Mouse (Mus musculus) heart, embryonic 16.5 days (tissue): ENCODE measurements at regions not wholly inside any gene's neighbourhood (a gene's known extent, or its start where the extent isn't known, plus 50 kb on each side); places are given as distances from the start of the nearest gene placed in this dataset.

Experiments
- ATAC-seq: fragments of 200-750 bp; cut with Nextera tagmentation; replicated peaks from 2 replicates; pipeline ENCODE4 v1.8.0; 2017; ENCODE audit warnings: moderate number of reproducible peaks; ENCODE audit not compliant: insufficient read depth, low FRiP score; ENCODE audit errors: extremely low read depth
- H3K27ac ChIP-seq: fragments of 300-500 bp; sonication (generic); 2 replicates; pipeline ENCODE4 v1.5.1; 2014; ENCODE audit warnings: mild to moderate bottlenecking, low read length, control low read depth, moderate library complexity
- H3K27me3 ChIP-seq: fragments of 300-500 bp; sonication (generic); 2 replicates; pipeline ENCODE4 v1.6.1; 2014; ENCODE audit warnings: low read length, mixed read lengths; ENCODE audit not compliant: control insufficient read depth, insufficient read depth
- H3K36me3 ChIP-seq: fragments of 300-500 bp; sonication (generic); 2 replicates; pipeline ENCODE4 v1.6.1; 2014; ENCODE audit not compliant: control insufficient read depth, insufficient read depth
- H3K4me1 ChIP-seq: fragments of 300-500 bp; sonication (generic); 2 replicates; pipeline ENCODE4 v1.6.1; 2014; ENCODE audit warnings: low read length, mixed read lengths; ENCODE audit not compliant: control insufficient read depth, insufficient read depth
- H3K4me2 ChIP-seq: fragments of 300-500 bp; sonication (generic); 2 replicates; pipeline ENCODE4 v1.6.1; 2014; ENCODE audit warnings: low read depth, mild to moderate bottlenecking, control low read depth, low read length
- H3K4me3 ChIP-seq: fragments of 300-500 bp; sonication (generic); 2 replicates; pipeline ENCODE4 v1.5.1; 2014; ENCODE audit warnings: mild to moderate bottlenecking, control low read depth, low read length
- H3K9ac ChIP-seq: fragments of 300-500 bp; sonication (generic); 2 replicates; pipeline ENCODE4 v1.6.1; 2014; ENCODE audit warnings: low read length, control low read depth
- H3K9me3 ChIP-seq: fragments of 300-500 bp; sonication (generic); replicated peaks from 2 replicates; pipeline ENCODE4 v1.6.1; 2016; ENCODE audit warnings: low read length; ENCODE audit not compliant: control insufficient read depth
- WGBS: fragments of 180-500 bp; shearing (Covaris S2); extraction: QIAGEN DNeasy Blood & Tissue Kit; methylation state at CpG from one replicate; pipeline ENCODE4 v1.1.7; 2014; 5-methylcytosine and 5-hydroxymethylcytosine counted together

DNA sequence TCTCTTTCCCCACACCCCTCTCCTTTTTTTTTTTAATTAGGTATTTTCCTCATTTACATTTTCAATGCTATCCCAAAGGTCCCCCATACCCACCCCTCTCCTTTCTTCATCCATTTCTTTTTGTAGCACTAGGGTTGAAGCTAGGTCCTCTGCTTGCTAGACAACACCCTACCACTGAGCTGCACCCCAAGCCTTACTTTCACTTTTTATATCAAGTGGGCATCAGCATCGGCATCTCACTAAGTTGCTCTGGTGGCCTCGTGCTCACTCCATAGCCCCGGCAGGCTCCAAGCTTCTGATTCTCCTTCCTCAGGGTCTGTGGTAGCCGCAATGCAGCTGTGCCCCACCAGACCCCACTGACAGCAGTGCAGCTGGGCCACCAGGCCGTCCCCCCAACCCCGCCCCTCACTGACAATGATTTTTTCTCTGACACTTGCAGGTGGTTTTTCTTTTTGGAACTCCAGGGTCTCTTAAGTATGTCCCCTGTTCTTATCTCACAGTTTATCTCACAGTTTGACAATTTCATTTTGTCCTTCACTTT, 77.5 kb downstream of the Nufip1 start:
- Histone ChIP-seq H3K9me3 (no peaks in the 10 kb centered on the region), H3K27me3 (no peaks in the 10 kb centered on the region), H3K36me3 (no peaks in the 10 kb centered on the region), H3K9ac (no peak overlapping the region), H3K4me3 (no peak overlapping the region), H3K27ac (no peak overlapping the region), H3K4me2 (no peak overlapping the region), H3K4me1 (peaks cover 5% of the 10 kb centered on the region; the same call in 1 of the 2 replicates)
- peak; percentile 45; the same call in 1 of the 2 replicates for ATAC-seq
- WGBS, result 81% methylated on average over 6 of the region's 6 CpGs

DNA sequence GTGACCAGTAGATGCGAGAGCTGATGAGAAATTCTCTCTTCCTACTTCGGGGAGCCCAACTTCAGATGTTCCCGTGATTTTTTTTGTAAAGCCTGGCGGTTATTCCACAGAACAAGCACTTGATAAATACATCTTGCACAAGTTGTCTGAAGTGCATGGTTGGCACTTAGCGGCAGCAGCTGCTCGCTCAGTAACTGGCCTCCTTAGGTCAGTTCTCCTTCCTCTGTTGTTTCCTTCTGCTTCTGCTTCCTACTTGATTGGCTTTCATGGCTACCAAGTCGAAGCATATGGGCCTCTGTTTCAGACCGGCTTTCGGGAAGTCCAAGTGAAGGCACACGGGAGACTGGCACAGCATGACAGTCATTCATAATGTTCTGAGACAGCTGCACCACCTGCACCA, 84.6 kb downstream of the Nufip1 start:
- Histone ChIP-seq H3K4me1 (no peaks in the 10 kb centered on the region), H3K27me3 (no peaks in the 10 kb centered on the region), H3K4me2 (no peak overlapping the region), H3K36me3 (no peaks in the 10 kb centered on the region), H3K9ac (no peak overlapping the region), H3K9me3 (no peaks in the 10 kb centered on the region), H3K27ac (no peak overlapping the region), H3K4me3 (no peak overlapping the region)
- no peak for ATAC-seq
- WGBS, result 73% methylated on average over 10 of the region's 10 CpGs

DNA sequence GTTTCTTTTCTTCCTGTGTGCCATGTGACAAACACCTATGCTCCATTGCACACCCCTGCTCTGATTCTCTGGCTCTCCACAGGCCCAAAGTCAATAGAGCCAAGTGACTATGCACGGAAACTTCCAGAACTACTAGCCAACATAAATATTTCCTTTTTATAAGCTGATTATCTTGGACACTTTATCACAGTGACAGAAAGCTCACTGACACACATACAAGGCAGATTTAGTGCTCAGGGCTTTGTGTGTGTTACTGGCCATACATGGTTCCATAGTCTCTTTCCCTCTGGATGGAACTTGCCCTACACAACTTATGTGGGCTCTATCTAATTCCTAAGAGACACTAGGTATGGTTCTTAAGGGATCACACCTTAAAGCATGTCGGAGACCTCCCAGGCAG, 86.7 kb downstream of the Nufip1 start:
- no peak overlapping the region for H3K9ac ChIP-seq
- WGBS, result 47% methylated on average over 2 of the region's 2 CpGs
- H3K4me1 ChIP-seq, result no peaks in the 10 kb centered on the region
- ATAC-seq, result no peak
- H3K4me2 ChIP-seq, result no peak overlapping the region
- H3K4me3 ChIP-seq, result no peak overlapping the region
- H3K9me3 ChIP-seq, result no peaks in the 10 kb centered on the region
- H3K36me3 ChIP-seq, result no peaks in the 10 kb centered on the region
- H3K27ac ChIP-seq, result no peak overlapping the region
- no peaks in the 10 kb centered on the region for H3K27me3 ChIP-seq

DNA sequence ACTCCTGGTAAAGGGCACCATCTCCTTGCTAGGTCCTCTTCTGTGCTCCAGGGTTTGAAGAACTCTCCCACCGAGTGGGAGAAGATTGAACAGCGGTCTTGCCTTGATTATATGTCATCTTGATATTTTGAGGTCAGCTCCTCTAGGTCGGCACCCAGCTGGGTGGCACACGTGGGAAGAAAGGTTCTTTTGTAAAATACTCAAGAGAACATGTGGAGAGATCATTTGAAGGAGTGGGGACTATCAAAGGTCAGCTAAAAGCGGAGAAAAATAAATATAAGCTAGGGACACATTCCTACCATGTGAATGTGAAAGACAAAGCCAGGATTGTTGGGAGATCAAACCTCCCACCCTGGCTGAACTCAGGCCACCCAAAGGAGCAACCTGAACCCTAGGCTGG, 87.7 kb downstream of the Nufip1 start:
- no peak for ATAC-seq
- no peaks in the 10 kb centered on the region for H3K36me3 ChIP-seq
- no peak overlapping the region for H3K4me2 ChIP-seq
- no peaks in the 10 kb centered on the region for H3K9me3 ChIP-seq
- no peaks in the 10 kb centered on the region for H3K4me1 ChIP-seq
- H3K27ac ChIP-seq, result no peak overlapping the region
- H3K27me3 ChIP-seq, result no peaks in the 10 kb centered on the region
- H3K4me3 ChIP-seq, result no peak overlapping the region
- 64% methylated on average over 5 of the region's 5 CpGs for WGBS
- H3K9ac ChIP-seq, result no peak overlapping the region

DNA sequence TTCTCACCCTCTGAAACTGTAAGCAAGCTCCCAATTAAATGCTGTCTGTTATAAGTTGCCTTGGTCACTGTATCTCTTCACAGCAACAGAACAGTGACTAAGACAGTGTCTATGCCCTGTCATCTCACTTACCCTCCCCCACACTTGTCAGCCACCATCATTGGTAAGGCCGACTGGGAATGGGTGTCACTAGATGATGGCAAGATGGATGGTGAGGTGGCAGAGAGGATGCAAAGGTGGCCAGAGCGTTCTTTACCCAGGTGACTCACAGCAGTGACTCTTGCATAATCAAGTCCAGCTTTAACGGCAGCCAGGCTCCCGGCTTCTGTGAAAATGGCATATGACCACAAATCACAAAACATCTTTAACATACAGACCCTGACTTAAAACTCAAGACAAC, 91.9 kb downstream of the Nufip1 start:
- no peak overlapping the region for H3K27ac ChIP-seq
- H3K9me3 ChIP-seq, result no peaks in the 10 kb centered on the region
- H3K4me3 ChIP-seq, result no peak overlapping the region
- H3K4me2 ChIP-seq, result no peak overlapping the region
- H3K4me1 ChIP-seq, result no peaks in the 10 kb centered on the region
- ATAC-seq, result no peak
- WGBS, result 84% methylated on average over 4 of the region's 4 CpGs
- no peak overlapping the region for H3K9ac ChIP-seq
- H3K27me3 ChIP-seq, result no peaks in the 10 kb centered on the region
- H3K36me3 ChIP-seq, result no peaks in the 10 kb centered on the region

DNA sequence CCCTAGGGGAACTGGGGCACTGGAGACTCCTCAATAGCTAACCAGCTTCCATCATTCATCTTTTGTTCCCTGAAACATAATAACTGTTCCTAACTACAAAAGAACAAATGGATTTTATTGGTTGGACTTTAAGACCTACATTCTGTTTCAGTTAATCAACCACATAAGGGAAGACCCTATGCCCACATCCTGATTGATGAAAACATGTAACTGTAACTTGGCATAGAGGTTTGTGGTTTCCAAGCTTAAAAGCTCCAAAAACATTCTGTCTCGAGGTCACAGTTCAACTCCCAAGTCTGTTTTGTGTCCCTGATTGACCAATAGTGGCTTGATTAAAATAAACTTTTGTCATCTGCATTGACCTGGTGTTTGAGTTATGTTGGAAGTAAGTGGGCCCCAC, 92.4 kb downstream of the Nufip1 start:
- Histone ChIP-seq H3K4me2 (no peak overlapping the region), H3K4me1 (no peaks in the 10 kb centered on the region), H3K27ac (no peak overlapping the region), H3K36me3 (no peaks in the 10 kb centered on the region), H3K4me3 (no peak overlapping the region), H3K9me3 (no peaks in the 10 kb centered on the region), H3K9ac (no peak overlapping the region), H3K27me3 (no peaks in the 10 kb centered on the region)
- no peak for ATAC-seq
- 45% methylated on average over 1 of the region's 1 CpGs for WGBS

DNA sequence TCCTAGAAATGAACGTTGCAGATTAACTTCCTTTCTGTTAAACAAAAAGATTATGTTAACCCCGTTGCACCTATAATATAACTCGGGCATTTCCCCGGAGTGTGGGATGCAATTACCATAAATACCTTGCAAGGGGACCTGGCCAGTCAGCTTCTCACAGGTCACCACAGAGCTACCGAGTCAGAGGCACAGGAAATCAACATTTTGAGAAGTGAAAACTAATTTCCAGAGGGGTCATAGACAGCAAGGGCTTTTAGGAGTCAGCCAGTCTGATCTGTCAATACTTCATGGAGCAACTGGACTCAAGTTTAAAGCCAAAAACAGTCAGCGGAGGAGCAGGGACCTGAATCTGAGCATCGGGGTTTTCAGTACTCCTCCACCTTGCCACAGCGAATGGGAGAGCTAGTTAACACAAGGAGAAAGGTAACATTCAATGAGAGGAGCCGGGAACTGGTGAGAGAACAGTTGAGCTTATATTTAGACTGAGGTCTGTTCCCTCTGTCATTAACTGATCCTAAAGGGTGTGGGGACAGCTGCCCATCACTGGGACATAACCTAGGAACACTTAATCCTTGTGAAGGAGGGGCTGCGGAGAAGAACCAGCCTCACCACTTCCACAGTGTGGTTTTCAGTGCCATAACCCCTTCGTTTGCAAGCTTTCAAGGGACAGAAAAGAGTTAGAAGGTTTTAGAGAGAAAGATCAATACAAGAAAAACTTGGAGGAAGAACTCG, 105.9 kb downstream of the Nufip1 start:
- H3K36me3 ChIP-seq, result peaks cover 2% of the 10 kb centered on the region; the same call in 1 of the 2 replicates
- H3K4me2 ChIP-seq, result no peak overlapping the region
- WGBS, result 68% methylated on average over 12 of the region's 12 CpGs
- no peak overlapping the region for H3K9ac ChIP-seq
- ATAC-seq, result no peak
- H3K27ac ChIP-seq, result no peak overlapping the region
- peaks cover 10% of the 10 kb centered on the region for H3K9me3 ChIP-seq
- no peak overlapping the region for H3K4me3 ChIP-seq
- no peaks in the 10 kb centered on the region for H3K4me1 ChIP-seq
- H3K27me3 ChIP-seq, result no peaks in the 10 kb centered on the region

DNA sequence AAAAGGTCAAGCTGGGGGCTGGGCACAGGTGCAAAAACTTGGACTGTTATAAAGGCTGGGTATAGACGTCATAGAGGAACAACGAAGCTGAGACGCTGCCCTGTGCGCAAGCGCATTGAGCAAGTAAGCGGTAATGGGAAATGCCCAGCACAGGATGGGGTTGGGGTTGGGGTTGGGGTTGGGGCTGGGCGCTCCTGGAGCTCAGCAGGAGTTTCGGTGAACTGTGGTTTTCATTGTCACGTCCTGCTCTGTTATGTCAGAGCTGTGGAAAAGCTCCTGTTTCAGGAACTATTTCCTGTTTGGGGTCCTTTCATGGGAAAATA, 106.4 kb downstream of the Nufip1 start:
- no peak overlapping the region for H3K4me2 ChIP-seq
- WGBS, result 70% methylated on average over 9 of the region's 9 CpGs
- H3K9ac ChIP-seq, result no peak overlapping the region
- no peak overlapping the region for H3K27ac ChIP-seq
- peaks cover 10% of the 10 kb centered on the region for H3K9me3 ChIP-seq
- H3K4me1 ChIP-seq, result no peaks in the 10 kb centered on the region; the same call in 1 of the 2 replicates
- H3K36me3 ChIP-seq, result peaks cover 2% of the 10 kb centered on the region; the same call in 1 of the 2 replicates
- H3K27me3 ChIP-seq, result no peaks in the 10 kb centered on the region
- ATAC-seq, result peak; percentile 45; the same call in 1 of the 2 replicates
- H3K4me3 ChIP-seq, result no peak overlapping the region

DNA sequence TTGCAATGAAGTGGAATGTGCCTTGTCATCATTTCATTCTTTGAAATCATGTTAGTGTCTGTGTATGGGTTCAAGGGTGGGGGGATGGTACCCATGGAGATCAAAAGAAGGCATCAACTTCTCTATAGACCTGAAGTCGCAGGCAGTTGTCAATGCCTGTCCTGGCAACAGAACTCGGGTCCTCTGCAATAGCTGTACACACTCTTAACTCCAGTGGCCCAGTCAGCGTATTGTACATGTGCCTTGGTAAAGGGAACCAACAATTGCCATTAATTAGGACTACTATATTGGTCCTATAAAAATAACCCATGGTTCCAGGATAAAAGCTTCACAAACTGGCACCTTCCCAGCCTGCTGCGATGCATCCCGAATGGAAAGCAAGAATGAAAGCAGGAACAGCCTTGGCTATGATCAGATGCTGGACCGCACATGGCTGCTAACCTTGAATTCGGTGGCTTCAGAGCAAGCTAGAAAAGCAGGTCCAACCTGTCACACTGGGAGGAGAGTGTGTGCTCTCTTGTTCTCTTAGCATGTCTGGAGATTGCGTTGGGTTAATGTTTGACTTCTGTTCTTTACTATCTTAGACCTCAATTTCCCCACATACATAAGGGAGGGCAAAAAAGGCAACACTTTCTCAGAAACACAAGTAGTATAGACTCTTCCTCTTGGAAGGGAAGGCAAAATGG, 107.0 kb downstream of the Nufip1 start:
- H3K4me3 ChIP-seq, result no peak overlapping the region
- H3K27ac ChIP-seq, result no peak overlapping the region
- H3K27me3 ChIP-seq, result no peaks in the 10 kb centered on the region
- WGBS, result 84% methylated on average over 8 of the region's 8 CpGs
- H3K4me1 ChIP-seq, result peaks cover 3% of the 10 kb centered on the region; the same call in 1 of the 2 replicates
- H3K36me3 ChIP-seq, result peaks cover 2% of the 10 kb centered on the region; the same call in 1 of the 2 replicates
- no peak overlapping the region for H3K9ac ChIP-seq
- H3K9me3 ChIP-seq, result peaks cover 10% of the 10 kb centered on the region
- H3K4me2 ChIP-seq, result no peak overlapping the region
- ATAC-seq, result 0 out of 2 replicates have a peak, but pooled peaks have one; percentile 28
